8 mouse cellular contexts compared by ENCODE assay signal in the genomic region with DNA sequence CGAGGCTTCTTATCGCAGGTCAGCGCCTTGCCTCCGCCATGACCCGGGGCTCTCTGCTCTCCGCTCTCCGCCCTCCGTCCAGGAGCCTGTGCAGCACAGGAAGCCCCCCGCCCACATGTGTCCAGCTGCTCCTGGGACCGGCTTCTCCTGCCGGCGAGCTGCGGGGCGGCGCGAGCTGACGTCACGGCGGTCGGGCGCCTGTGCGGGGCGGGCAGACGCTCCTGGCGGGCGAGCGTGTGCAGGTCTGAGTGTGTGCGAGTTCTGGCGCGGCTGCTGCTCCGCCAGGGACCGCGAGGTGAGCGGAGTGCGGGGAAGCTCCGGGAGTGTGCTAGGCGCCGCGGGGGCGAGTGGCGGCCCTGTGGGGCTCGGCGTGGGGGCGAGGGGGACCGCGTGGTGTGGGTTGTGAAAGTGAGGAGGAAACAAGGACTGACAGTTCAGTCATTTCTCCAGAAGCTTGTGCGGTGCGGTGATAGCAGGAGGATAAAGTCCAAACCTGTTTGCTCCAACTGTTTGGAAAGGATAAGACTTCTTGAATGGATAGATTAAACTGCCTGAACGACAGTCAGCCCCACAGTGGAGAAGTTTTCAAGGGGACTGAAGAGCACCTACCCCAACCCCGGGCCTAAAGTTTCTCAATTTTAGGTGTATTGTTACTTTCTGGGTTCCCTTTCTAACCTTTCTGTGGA. TPM values are rescaled to one million over a fixed set of nuclear protein-coding genes. Genes with fewer than 3 reads are reported as not detected.
A peak's percentile ranks its signal among the peaks of the same experiment; 100 is the strongest.
DNase-seq lines count a peak whose midpoint lies in the region; ATAC-seq and TF ChIP-seq lines count a peak whose summit lies in the region.

No protein-coding gene starts in this region.

- TF ChIP-seq POLR2A in embryonic fibroblast, embryonic 13.5 days (IDR thresholded peaks at IDR 0.05; ENCODE audit: low read depth, low read length) = peak; percentile 70

- peak overlapping the region; percentile 91 for H3K4me3 ChIP-seq in embryonic fibroblast, embryonic 13.5 days (ENCODE audit: insufficient read depth, low read length)
- H3K4me3 ChIP-seq in heart, embryonic 11.5 days (ENCODE audit: low read depth, low read length) = peak overlapping the region; percentile 73
- peak overlapping the region; percentile 80 for H3K4me3 ChIP-seq in kidney, embryonic 16.5 days (ENCODE audit: low read length)
- H3K4me3 ChIP-seq in liver, embryonic 13.5 days (replicated peaks) = peak overlapping the region; percentile 83
- H3K4me3 ChIP-seq in stomach, embryonic 15.5 days (replicated peaks) = peak overlapping the region; percentile 66

- H3K27ac ChIP-seq in embryonic fibroblast, embryonic 13.5 days (ENCODE audit: insufficient read depth, low read length) = no peak overlapping the region
- H3K27ac ChIP-seq in heart, embryonic 11.5 days (ENCODE audit: low read depth, low read length) = peak overlapping the region; percentile 88
- peak overlapping the region; percentile 86 for H3K27ac ChIP-seq in kidney, embryonic 16.5 days (ENCODE audit: low read length)
- H3K27ac ChIP-seq in liver, embryonic 13.5 days = peak overlapping the region; percentile 97
- H3K27ac ChIP-seq in stomach, embryonic 15.5 days = peak overlapping the region; percentile 68

- no peaks in the 10 kb centered on the region for H3K36me3 ChIP-seq in heart, embryonic 11.5 days (ENCODE audit: control insufficient read depth, insufficient read depth, low read length)
- H3K36me3 ChIP-seq in kidney, embryonic 16.5 days (ENCODE audit: insufficient read depth, low read length) = no peaks in the 10 kb centered on the region
- H3K36me3 ChIP-seq in liver, embryonic 13.5 days = peaks cover 1% of the 10 kb centered on the region; the same call in 1 of the 2 replicates
- no peaks in the 10 kb centered on the region for H3K36me3 ChIP-seq in stomach, embryonic 15.5 days

- H3K4me2 ChIP-seq in heart, embryonic 11.5 days = peak overlapping the region; percentile 85
- peak overlapping the region; percentile 75 for H3K4me2 ChIP-seq in kidney, embryonic 16.5 days (replicated peaks; ENCODE audit: low read depth, low read length)
- peak overlapping the region; percentile 72 for H3K4me2 ChIP-seq in liver, embryonic 13.5 days
- H3K4me2 ChIP-seq in stomach, embryonic 15.5 days = peak overlapping the region; percentile 80

- no peaks in the 10 kb centered on the region for H3K27me3 ChIP-seq in heart, embryonic 11.5 days (ENCODE audit: control insufficient read depth, insufficient read depth, low read length)
- H3K27me3 ChIP-seq in kidney, embryonic 16.5 days (ENCODE audit: insufficient read depth, low read length) = no peaks in the 10 kb centered on the region
- H3K27me3 ChIP-seq in liver, embryonic 13.5 days = no peaks in the 10 kb centered on the region
- H3K27me3 ChIP-seq in stomach, embryonic 15.5 days (replicated peaks) = no peaks in the 10 kb centered on the region

- DNase-seq in CD4-positive, CD25-positive, alpha-beta regulatory T cell, adult 2 months (ENCODE audit: low read depth, low spot score) = peak; percentile 81
- DNase-seq in brain, adult 2 months (ENCODE audit: low read depth, low spot score) = peak; percentile 85
- DNase-seq in liver, embryonic 13.5 days = peak; percentile 81
- peak; percentile 82 for DNase-seq in neural tube, embryonic 10.5 days (ENCODE audit: extremely low spot score, low spot score)

- under 1% methylated on average over 50 of the region's 50 CpGs for WGBS in heart, embryonic 11.5 days (ENCODE audit: insufficient replicate concordance)
- WGBS in kidney, embryonic 16.5 days = 0% methylated on average over 50 of the region's 50 CpGs
- under 1% methylated on average over 50 of the region's 50 CpGs for WGBS in liver, embryonic 13.5 days (ENCODE audit: insufficient replicate concordance)
- WGBS in stomach, embryonic 15.5 days = under 1% methylated on average over 50 of the region's 50 CpGs

- H3K9me3 ChIP-seq in heart, embryonic 11.5 days (replicated peaks; ENCODE audit: control insufficient read depth, low read length) = no peaks in the 10 kb centered on the region
- H3K9me3 ChIP-seq in kidney, embryonic 16.5 days (ENCODE audit: low read length) = no peaks in the 10 kb centered on the region
- no peaks in the 10 kb centered on the region for H3K9me3 ChIP-seq in liver, embryonic 13.5 days (replicated peaks)
- H3K9me3 ChIP-seq in stomach, embryonic 15.5 days = no peaks in the 10 kb centered on the region

- TF ChIP-seq CTCF in embryonic fibroblast, embryonic 13.5 days (IDR thresholded peaks at IDR 0.05; ENCODE audit: borderline replicate concordance, insufficient read depth, low read length) = no peak

- peaks cover 4% of the 10 kb centered on the region; the same call in 1 of the 2 replicates for H3K4me1 ChIP-seq in embryonic fibroblast, embryonic 13.5 days (ENCODE audit: control insufficient read depth, insufficient read depth, low read length)
- peaks cover 18% of the 10 kb centered on the region for H3K4me1 ChIP-seq in heart, embryonic 11.5 days (ENCODE audit: control insufficient read depth, insufficient read depth, low read length)
- peaks cover 20% of the 10 kb centered on the region for H3K4me1 ChIP-seq in kidney, embryonic 16.5 days (ENCODE audit: insufficient read depth, low read length)
- peaks cover 60% of the 10 kb centered on the region for H3K4me1 ChIP-seq in liver, embryonic 13.5 days (replicated peaks)
- H3K4me1 ChIP-seq in stomach, embryonic 15.5 days = peaks cover 4% of the 10 kb centered on the region; the same call in 1 of the 2 replicates

- H3K9ac ChIP-seq in heart, embryonic 11.5 days (ENCODE audit: low read depth, low read length) = peak overlapping the region; percentile 91
- peak overlapping the region; percentile 87 for H3K9ac ChIP-seq in kidney, embryonic 16.5 days (replicated peaks; ENCODE audit: low read length)
- H3K9ac ChIP-seq in liver, embryonic 13.5 days = peak overlapping the region; percentile 94
- peak overlapping the region; percentile 58 for H3K9ac ChIP-seq in stomach, embryonic 15.5 days

- ATAC-seq in heart, embryonic 11.5 days (replicated peaks; ENCODE audit: insufficient number of reproducible peaks, low FRiP score, low TSS enrichment) = peak; percentile 96
- ATAC-seq in kidney, embryonic 16.5 days (ENCODE audit: low FRiP score, low TSS enrichment) = peak; percentile 99
- peak; percentile 80 for ATAC-seq in liver, embryonic 13.5 days (ENCODE audit: low read depth)
- peak; percentile 94 for ATAC-seq in stomach, embryonic 15.5 days (ENCODE audit: insufficient read depth, low FRiP score, low read depth)

RNA-seq across cellular contexts. Expression of a gene that starts 56.2 kb away (rescaled TPM):
- polyA plus RNA-seq in embryonic fibroblast, embryonic 13.5 days (2011; ENCODE audit: insufficient read length, low read depth, missing spikeins) = 60.0 and 87.5 TPM in 2 replicates
- polyA plus RNA-seq in heart, embryonic 11.5 days (2014; fragmentation: Nextera tagmentation; extraction: Ambion mirVana) = 67.8 and 80.9 TPM in 2 replicates
- polyA plus RNA-seq in kidney, embryonic 16.5 days (2015; fragmentation: Nextera tagmentation; extraction: Ambion mirVana) = 117 and 124 TPM in 2 replicates
- 201 and 233 TPM in 2 replicates for polyA plus RNA-seq in liver, embryonic 13.5 days (2015; fragmentation: Nextera tagmentation; extraction: Ambion mirVana)
- 64.1 and 66.9 TPM in 2 replicates for polyA plus RNA-seq in stomach, embryonic 15.5 days (2015; fragmentation: Nextera tagmentation; extraction: Ambion mirVana)
